Mouse (Mus musculus): ENCODE measurements around the gene Nmnat3.

Gene Nmnat3

GRCm38 (mm10) chr9:98424291-98424690, 137.1 kb downstream of the Nmnat3 start:
- DNase-seq, result no peak

- no peak for DNase-seq
These were observed 137.5 kb downstream of the Nmnat3 start for GRCm38 (mm10) chr9:98424725-98425210.

GRCm38 (mm10) chr9:98425351-98425880, 138.2 kb downstream of the Nmnat3 start:
- no peak for DNase-seq

GRCm38 (mm10) chr9:98427906-98428517, 140.8 kb downstream of the Nmnat3 start:
- DNase-seq, result no peak

- DNase-seq, result no peak
These were observed 141.5 kb downstream of the Nmnat3 start for GRCm38 (mm10) chr9:98428783-98429182.

- no peak for DNase-seq
These were observed 142.6 kb downstream of the Nmnat3 start for GRCm38 (mm10) chr9:98429806-98430205.

GRCm38 (mm10) chr9:98430528-98430927, 143.3 kb downstream of the Nmnat3 start:
- DNase-seq, result no peak

- DNase-seq, result no peak
These were observed 145.8 kb downstream of the Nmnat3 start for GRCm38 (mm10) chr9:98433021-98433420.

GRCm38 (mm10) chr9:98433956-98434588, 146.8 kb downstream of the Nmnat3 start:
- no peak for DNase-seq

- DNase-seq, result no peak
These were observed 150.6 kb downstream of the Nmnat3 start for GRCm38 (mm10) chr9:98437819-98438218.

GRCm38 (mm10) chr9:98439091-98439490, 151.9 kb downstream of the Nmnat3 start:
- DNase-seq, result no peak

GRCm38 (mm10) chr9:98442638-98443037, 155.4 kb downstream of the Nmnat3 start:
- no peak for DNase-seq

GRCm38 (mm10) chr9:98445359-98446149, 158.3 kb downstream of the Nmnat3 start:
- DNase-seq, result no peak

- no peak for DNase-seq
These were observed 163.7 kb downstream of the Nmnat3 start for GRCm38 (mm10) chr9:98450976-98451375.

GRCm38 (mm10) chr9:98466709-98467108, 179.5 kb downstream of the Nmnat3 start:
- no peak for DNase-seq

Data from cerebellum, adult 9-10 months (tissue).